Mouse (Mus musculus) myocyte (in vitro differentiated cells): ENCODE data around the gene Bst1.

Source experiments
- POLR2A ChIP-seq: IDR thresholded peaks from one replicate; pipeline ENCODE4 v1.6.1; 2011; ENCODE audit warnings: low read depth, mild to moderate bottlenecking, control low read depth, moderate library complexity; ENCODE audit not compliant: insufficient read length
- TCF12 ChIP-seq: IDR thresholded peaks from one replicate; pipeline ENCODE4 v1.6.1; 2011; ENCODE audit warnings: mild to moderate bottlenecking, control low read depth; ENCODE audit not compliant: poor library complexity, insufficient read depth, severe bottlenecking

DNA sequence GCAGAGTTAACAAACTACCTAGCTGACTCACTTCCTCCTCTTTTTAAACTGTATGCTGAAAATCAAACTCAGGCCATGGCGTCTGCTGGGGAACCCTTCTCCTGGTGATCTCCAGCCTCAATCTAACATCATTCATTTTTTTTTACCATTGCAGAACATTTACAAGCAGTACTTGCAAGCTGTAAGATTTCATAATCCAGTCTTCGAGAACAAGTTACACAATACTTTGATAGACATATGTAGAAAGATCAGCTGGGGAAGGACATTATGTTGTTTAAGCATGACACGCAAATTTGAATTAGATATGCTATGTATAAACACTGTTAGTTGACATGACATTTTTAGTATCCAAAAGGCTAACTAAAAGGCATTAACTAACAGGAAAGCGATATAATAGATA is 16.9 kb upstream of the Bst1 start:
- no peak for TF ChIP-seq POLR2A
- TF ChIP-seq TCF12: no peak
